Mouse (Mus musculus) lung, embryonic 15.5 days (tissue): ENCODE results near the gene Herc1. TPM values are rescaled to one million over a fixed set of nuclear protein-coding genes. Genes with fewer than 3 reads are reported as not detected.

ENCODE experiments used
- ATAC-seq: fragments of 200-750 bp; cut with Nextera tagmentation; 2 replicates; pipeline ENCODE4 v1.8.0; 2017; ENCODE audit warnings: moderate number of reproducible peaks, borderline replicate concordance; ENCODE audit not compliant: low FRiP score, low TSS enrichment; ENCODE audit errors: extremely low read depth
- H3K27ac ChIP-seq: fragments of 300-500 bp; sonication (generic); 2 replicates; pipeline ENCODE4 v1.5.1; 2015; ENCODE audit warnings: moderate library complexity, mild to moderate bottlenecking, inconsistent platforms
- H3K27me3 ChIP-seq: fragments of 300-500 bp; sonication (generic); 2 replicates; pipeline ENCODE4 v1.6.1; 2015; ENCODE audit warnings: inconsistent platforms
- H3K36me3 ChIP-seq: fragments of 300-500 bp; sonication (generic); 2 replicates; pipeline ENCODE4 v1.6.1; 2015; ENCODE audit warnings: inconsistent platforms
- H3K4me1 ChIP-seq: fragments of 300-500 bp; sonication (generic); 2 replicates; pipeline ENCODE4 v1.6.1; 2015; ENCODE audit warnings: inconsistent platforms
- H3K4me2 ChIP-seq: fragments of 300-500 bp; sonication (generic); 2 replicates; pipeline ENCODE4 v1.6.1; 2015; ENCODE audit warnings: inconsistent platforms, mild to moderate bottlenecking, moderate library complexity
- H3K4me3 ChIP-seq: fragments of 300-500 bp; sonication (generic); 2 replicates; pipeline ENCODE4 v1.5.1; 2015; ENCODE audit warnings: mild to moderate bottlenecking, inconsistent platforms
- H3K9ac ChIP-seq: fragments of 300-500 bp; sonication (generic); 2 replicates; pipeline ENCODE4 v1.6.1; 2015; ENCODE audit warnings: inconsistent platforms
- H3K9me3 ChIP-seq: fragments of 300-500 bp; sonication (generic); 2 replicates; pipeline ENCODE4 v1.6.1; 2016; ENCODE audit warnings: inconsistent platforms
- WGBS: fragments of 180-500 bp; shearing (Covaris S2); methylation state at CpG from one replicate; pipeline ENCODE4 v1.1.7; 2015; 5-methylcytosine and 5-hydroxymethylcytosine counted together
- polyA plus RNA-seq: library from polyadenylated mRNA; unstranded; fragments of >200 nt; fragmentation: Nextera tagmentation; extraction: Ambion mirVana; gene quantifications from 2 replicates; pipeline ENCODE4 v1.2.1, GENCODE M21; 2015

Gene Herc1
- polyA plus RNA-seq, 1 experiment from 2014 or later: 18.9 TPM

GRCm38 (mm10) chr9:66329474-66329873, 20.8 kb upstream of the Herc1 start:
- no peak overlapping the region for H3K4me2 ChIP-seq
- H3K9ac ChIP-seq: no peak overlapping the region
- no peaks in the 10 kb centered on the region for H3K9me3 ChIP-seq
- no peaks in the 10 kb centered on the region for H3K4me1 ChIP-seq
- ATAC-seq: no peak
- no peaks in the 10 kb centered on the region for H3K36me3 ChIP-seq
- no peak overlapping the region for H3K4me3 ChIP-seq
- no peaks in the 10 kb centered on the region for H3K27me3 ChIP-seq
- 36% methylated on average over 6 of the region's 6 CpGs for WGBS
- no peak overlapping the region for H3K27ac ChIP-seq

- no peaks in the 10 kb centered on the region for H3K4me1 ChIP-seq
- no peaks in the 10 kb centered on the region for H3K27me3 ChIP-seq
- H3K9ac ChIP-seq: no peak overlapping the region
- no peak overlapping the region for H3K4me2 ChIP-seq
- 46% methylated on average over 3 of the region's 3 CpGs for WGBS
- no peak overlapping the region for H3K4me3 ChIP-seq
- H3K27ac ChIP-seq: no peak overlapping the region
- no peak for ATAC-seq
- no peaks in the 10 kb centered on the region for H3K36me3 ChIP-seq
- no peaks in the 10 kb centered on the region for H3K9me3 ChIP-seq
Measured at GRCm38 (mm10) chr9:66330437-66330836, 19.8 kb upstream of the Herc1 start.

- Histone ChIP-seq H3K4me1 (no peaks in the 10 kb centered on the region), H3K36me3 (no peaks in the 10 kb centered on the region), H3K4me2 (no peak overlapping the region), H3K9me3 (no peaks in the 10 kb centered on the region), H3K4me3 (no peak overlapping the region), H3K9ac (no peak overlapping the region), H3K27me3 (no peaks in the 10 kb centered on the region), H3K27ac (no peak overlapping the region)
- WGBS: 56% methylated on average over 2 of the region's 2 CpGs
- no peak for ATAC-seq
Measured at GRCm38 (mm10) chr9:66331548-66331947, 18.7 kb upstream of the Herc1 start.

- no peak for ATAC-seq
- no peaks in the 10 kb centered on the region for H3K9me3 ChIP-seq
- H3K4me1 ChIP-seq: no peaks in the 10 kb centered on the region
- no peak overlapping the region for H3K27ac ChIP-seq
- no peaks in the 10 kb centered on the region for H3K27me3 ChIP-seq
- no peak overlapping the region for H3K9ac ChIP-seq
- H3K4me3 ChIP-seq: no peak overlapping the region
- H3K36me3 ChIP-seq: no peaks in the 10 kb centered on the region
- H3K4me2 ChIP-seq: no peak overlapping the region
- 54% methylated on average over 2 of the region's 2 CpGs for WGBS
Measured at GRCm38 (mm10) chr9:66332393-66332792, 17.9 kb upstream of the Herc1 start.

- Histone ChIP-seq H3K9me3 (no peaks in the 10 kb centered on the region), H3K4me2 (no peak overlapping the region), H3K4me1 (0 out of 2 replicates have a peak, but pooled peaks cover 5% of the 10 kb centered on the region), H3K27me3 (peaks cover 10% of the 10 kb centered on the region; the same call in 1 of the 2 replicates), H3K9ac (no peak overlapping the region), H3K4me3 (no peak overlapping the region), H3K27ac (no peak overlapping the region), H3K36me3 (no peaks in the 10 kb centered on the region)
- no peak for ATAC-seq
Measured at GRCm38 (mm10) chr9:66337280-66337679, 13.0 kb upstream of the Herc1 start.

- Histone ChIP-seq H3K4me1 (0 out of 2 replicates have a peak, but pooled peaks cover 5% of the 10 kb centered on the region), H3K27me3 (peaks cover 10% of the 10 kb centered on the region; the same call in 1 of the 2 replicates), H3K4me2 (no peak overlapping the region), H3K36me3 (no peaks in the 10 kb centered on the region), H3K4me3 (no peak overlapping the region), H3K9ac (no peak overlapping the region), H3K27ac (no peak overlapping the region), H3K9me3 (no peaks in the 10 kb centered on the region)
- ATAC-seq: peak; percentile 87; the same call in 1 of the 2 replicates
- 33% methylated on average over 3 of the region's 3 CpGs for WGBS
Measured at GRCm38 (mm10) chr9:66338005-66338782, 12.1 kb upstream of the Herc1 start.

- Histone ChIP-seq H3K4me3 (no peak overlapping the region), H3K27me3 (peaks cover 10% of the 10 kb centered on the region; the same call in 1 of the 2 replicates), H3K9ac (no peak overlapping the region), H3K4me1 (0 out of 2 replicates have a peak, but pooled peaks cover 5% of the 10 kb centered on the region), H3K4me2 (no peak overlapping the region), H3K27ac (no peak overlapping the region), H3K36me3 (no peaks in the 10 kb centered on the region), H3K9me3 (no peaks in the 10 kb centered on the region)
- WGBS: 50% methylated on average over 1 of the region's 1 CpGs
- no peak for ATAC-seq
Measured at GRCm38 (mm10) chr9:66339714-66340113, 10.5 kb upstream of the Herc1 start.

- Histone ChIP-seq H3K4me2 (no peak overlapping the region), H3K4me3 (no peak overlapping the region), H3K27me3 (peaks cover 10% of the 10 kb centered on the region; the same call in 1 of the 2 replicates), H3K36me3 (no peaks in the 10 kb centered on the region), H3K9ac (no peak overlapping the region), H3K4me1 (0 out of 2 replicates have a peak, but pooled peaks cover 5% of the 10 kb centered on the region), H3K9me3 (no peaks in the 10 kb centered on the region), H3K27ac (no peak overlapping the region)
- WGBS: 79% methylated on average over 3 of the region's 3 CpGs
- no peak for ATAC-seq
Measured at GRCm38 (mm10) chr9:66340394-66341094, 9.7 kb upstream of the Herc1 start.

- H3K27me3 ChIP-seq: no peaks in the 10 kb centered on the region
- H3K27ac ChIP-seq: no peak overlapping the region
- no peak for ATAC-seq
- H3K4me1 ChIP-seq: peaks cover 13% of the 10 kb centered on the region; the same call in 1 of the 2 replicates
- no peak overlapping the region for H3K4me3 ChIP-seq
- H3K4me2 ChIP-seq: no peak overlapping the region
- H3K36me3 ChIP-seq: no peaks in the 10 kb centered on the region
- H3K9me3 ChIP-seq: no peaks in the 10 kb centered on the region
- H3K9ac ChIP-seq: no peak overlapping the region
- WGBS: 84% methylated on average over 7 of the region's 7 CpGs
Measured at GRCm38 (mm10) chr9:66347405-66348035, 2.7 kb upstream of the Herc1 start.

- H3K4me3 ChIP-seq: peak overlapping the region; percentile 61
- H3K27ac ChIP-seq: no peak overlapping the region
- WGBS: 36% methylated on average over 8 of the region's 8 CpGs
Measured at GRCm38 (mm10) chr9:66349144-66349859, 948 bp upstream of the Herc1 start.

GRCm38 (mm10) chr9:66350788-66351430, 659 bp downstream of the Herc1 start:
- Histone ChIP-seq H3K36me3 (no peaks in the 10 kb centered on the region), H3K27me3 (no peaks in the 10 kb centered on the region), H3K9me3 (no peaks in the 10 kb centered on the region), H3K4me1 (peaks cover 13% of the 10 kb centered on the region; the same call in 1 of the 2 replicates), H3K4me3 (peak overlapping the region; percentile 61), H3K9ac (peak overlapping the region; percentile 85), H3K27ac (peak overlapping the region; percentile 88), H3K4me2 (peak overlapping the region; percentile 87)
- ATAC-seq: peak; percentile 72; the same call in 1 of the 2 replicates
- WGBS: 1% methylated on average over 32 of the region's 32 CpGs

More at GRCm38 (mm10) chr9:66349144-66349859, 948 bp upstream of the Herc1 start:
- H3K27me3 ChIP-seq: no peaks in the 10 kb centered on the region
- no peaks in the 10 kb centered on the region for H3K36me3 ChIP-seq
- H3K9me3 ChIP-seq: no peaks in the 10 kb centered on the region
- H3K9ac ChIP-seq: peak overlapping the region; percentile 85
- ATAC-seq: no peak
- H3K4me1 ChIP-seq: peaks cover 13% of the 10 kb centered on the region; the same call in 1 of the 2 replicates
- peak overlapping the region; percentile 87 for H3K4me2 ChIP-seq
